Mouse (Mus musculus): ENCODE measurements at regions not wholly inside any gene's neighbourhood (a gene's known extent, or its start where the extent isn't known, plus 50 kb on each side); places are given as distances from the start of the nearest gene placed in this dataset.

DNA sequence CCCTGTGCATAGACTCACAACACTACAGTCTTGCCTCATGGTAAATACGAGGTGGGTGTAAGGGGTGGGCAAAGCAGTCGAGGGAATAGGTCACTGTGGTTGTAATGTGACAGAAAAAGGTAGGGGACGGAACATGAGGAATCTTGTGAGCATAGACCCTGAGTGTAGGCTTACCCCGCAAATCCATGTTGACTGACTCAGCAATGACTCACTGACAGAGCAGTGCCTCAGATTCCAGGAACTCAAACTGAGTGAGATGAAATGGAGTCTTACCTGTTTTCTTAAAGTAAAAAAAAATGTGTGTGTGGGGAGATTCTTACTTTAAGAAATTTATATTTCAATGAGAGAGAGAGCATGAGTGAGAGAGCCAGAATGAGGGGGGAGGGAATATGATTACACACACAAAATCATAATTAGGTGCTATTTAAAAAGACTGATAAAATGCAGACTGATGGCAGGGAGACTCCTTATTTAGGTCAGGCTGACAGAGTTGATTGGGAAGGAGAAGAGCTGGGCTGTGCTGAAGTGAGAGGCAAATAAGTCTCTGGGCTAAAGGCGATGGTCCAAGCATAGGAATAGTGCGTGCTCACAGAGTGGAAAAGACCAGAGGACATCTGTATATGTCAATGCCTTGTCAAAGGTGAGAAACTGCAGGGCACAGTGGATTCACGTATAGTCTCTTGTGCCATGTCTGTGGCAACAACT is 631.0 kb upstream of the Fam160b2 start:
- no peak for DNase-seq

- no peak for DNase-seq
These were observed 630.3 kb upstream of the Fam160b2 start for GRCm38 (mm10) chr14:71229955-71230354.

DNA sequence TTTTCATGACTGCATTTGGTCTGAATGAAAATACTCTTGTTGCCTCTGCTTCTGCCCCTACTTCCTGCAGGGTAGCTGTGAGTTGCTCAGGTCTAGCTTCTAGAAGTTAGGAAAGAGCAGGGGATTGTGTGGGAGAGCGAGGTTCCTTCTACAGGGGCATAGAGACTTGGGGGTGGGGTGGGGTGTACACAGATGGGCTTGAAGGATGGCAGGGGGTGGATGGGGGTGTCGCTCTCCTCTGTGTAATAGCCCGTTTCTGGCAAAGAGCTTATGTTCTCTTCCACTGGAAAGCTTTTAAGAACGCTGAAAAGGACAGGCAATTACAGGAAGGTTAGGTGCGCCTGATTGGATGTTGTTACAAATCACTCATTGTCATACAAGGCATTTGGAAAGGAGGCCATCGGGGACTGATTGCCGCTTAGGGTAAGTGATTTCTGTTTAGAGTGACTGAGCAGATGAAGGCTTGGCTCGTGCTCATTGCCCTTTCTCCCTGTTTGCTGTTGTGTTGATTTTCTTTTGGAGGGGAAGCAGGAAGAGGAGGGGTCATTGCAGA is 629.3 kb upstream of the Fam160b2 start:
- DNase-seq = no peak

- DNase-seq = no peak
These were observed 617.4 kb upstream of the Fam160b2 start for GRCm38 (mm10) chr14:71217041-71217440.

GRCm38 (mm10) chr14:71211359-71211978 is 611.8 kb upstream of the Fam160b2 start:
- DNase-seq = no peak

GRCm38 (mm10) chr14:71203459-71203858 is 603.8 kb upstream of the Fam160b2 start:
- DNase-seq = no peak

DNA sequence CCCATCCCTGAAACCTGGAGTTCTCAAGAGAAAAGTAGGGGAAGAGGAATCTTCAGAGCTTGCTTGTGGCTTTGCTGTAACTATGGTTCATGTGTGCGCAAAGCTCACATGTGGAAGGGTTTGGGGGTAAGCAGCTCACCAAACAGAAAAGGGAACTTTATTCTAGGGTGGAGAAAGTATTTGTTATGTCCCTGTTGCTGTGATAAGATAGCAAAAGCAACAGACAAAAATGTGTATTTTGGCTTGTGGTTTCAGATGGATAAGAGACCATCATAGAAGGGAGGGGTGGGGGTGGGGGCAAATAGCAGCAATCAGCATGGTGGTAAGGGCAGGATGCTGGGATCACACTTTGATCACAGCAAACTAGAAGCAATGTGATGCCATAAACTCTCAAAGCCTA is 601.3 kb upstream of the Fam160b2 start:
- DNase-seq = no peak

- no peak for DNase-seq
These were observed 599.7 kb upstream of the Fam160b2 start for GRCm38 (mm10) chr14:71199178-71199879.

DNA sequence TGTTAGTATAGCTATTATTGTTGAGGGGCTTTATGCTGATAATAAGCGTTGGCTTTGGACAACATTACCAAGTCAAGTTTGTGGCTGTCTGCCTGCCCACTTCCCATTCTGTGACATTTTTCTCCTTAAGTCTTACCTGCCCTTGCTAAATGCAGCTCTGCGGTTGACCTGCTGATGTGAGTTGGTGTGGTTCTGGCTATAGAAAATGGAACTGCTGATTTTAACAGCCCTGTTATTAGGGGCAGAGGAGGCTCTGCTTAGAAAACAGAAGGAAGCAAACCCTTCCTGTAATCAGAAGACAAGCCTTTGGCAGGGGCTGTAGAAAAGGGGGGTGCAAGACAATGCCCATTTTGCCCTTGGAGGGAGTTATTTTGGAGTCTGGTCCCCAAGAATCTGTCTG is 594.6 kb upstream of the Fam160b2 start:
- DNase-seq = no peak

DNA sequence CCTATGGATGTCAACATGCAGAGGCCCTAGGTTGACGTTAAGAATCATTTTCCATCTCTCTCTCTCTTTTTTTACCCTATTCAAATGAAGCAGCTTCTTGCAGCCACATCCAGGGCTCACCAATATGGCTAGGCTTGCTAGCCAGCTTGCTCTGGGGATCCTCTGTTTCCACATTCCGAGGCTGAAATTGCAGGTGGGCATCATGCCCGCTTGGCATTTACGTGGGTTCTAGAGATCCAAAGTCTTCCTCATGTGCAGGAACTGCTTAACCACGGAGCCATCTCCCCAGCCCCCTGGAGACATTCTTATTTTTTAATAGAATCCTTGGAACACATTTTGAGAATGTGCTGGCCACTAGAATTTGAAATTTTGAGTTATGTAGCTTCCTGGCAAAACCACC is 592.9 kb upstream of the Fam160b2 start:
- no peak for DNase-seq

DNA sequence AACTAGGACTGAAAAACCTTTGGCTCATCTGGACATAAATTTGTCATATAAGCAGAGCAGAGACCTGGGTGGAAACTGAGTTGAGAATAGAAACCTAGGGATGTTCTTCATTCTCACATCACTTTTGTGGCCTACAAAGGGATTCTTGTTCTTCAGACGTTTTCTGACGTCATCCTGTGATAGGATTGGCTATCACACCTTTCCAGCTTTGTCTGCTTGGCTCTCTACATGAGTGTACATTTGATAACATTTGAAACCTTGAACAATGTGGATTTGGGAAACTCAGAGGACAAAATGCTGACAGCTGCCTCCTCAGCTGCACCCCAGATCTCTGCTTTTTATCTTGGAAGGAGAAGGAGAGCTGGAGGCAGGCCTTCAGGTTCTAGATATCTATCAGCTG is 589.7 kb upstream of the Fam160b2 start:
- no peak for DNase-seq

DNA sequence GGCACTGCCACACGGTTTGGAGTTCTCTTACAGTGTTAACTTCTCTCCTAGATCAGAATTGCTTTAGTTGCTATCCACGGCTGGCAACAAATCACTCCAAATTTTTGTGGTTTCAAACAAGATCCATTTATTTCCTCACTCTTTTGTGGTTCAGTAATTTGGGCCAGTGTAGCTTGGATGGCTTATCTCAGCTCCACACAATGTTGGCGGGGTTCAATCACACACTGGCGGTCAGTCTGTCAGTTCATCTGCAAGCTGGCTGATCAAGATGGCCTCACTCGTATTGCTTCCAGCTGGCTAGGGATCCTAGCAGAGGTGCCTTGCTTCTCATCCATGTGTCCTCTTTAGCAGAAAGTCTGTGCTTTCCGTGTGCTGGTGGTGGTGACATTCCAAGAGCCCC is 577.7 kb upstream of the Fam160b2 start:
- DNase-seq = no peak

GRCm38 (mm10) chr14:71174175-71174574 is 574.5 kb upstream of the Fam160b2 start:
- DNase-seq = no peak

- no peak for DNase-seq
These were observed 559.9 kb upstream of the Fam160b2 start for GRCm38 (mm10) chr14:71159556-71159955.

- no peak for DNase-seq
These were observed 542.8 kb upstream of the Fam160b2 start for GRCm38 (mm10) chr14:71142465-71142864.

DNA sequence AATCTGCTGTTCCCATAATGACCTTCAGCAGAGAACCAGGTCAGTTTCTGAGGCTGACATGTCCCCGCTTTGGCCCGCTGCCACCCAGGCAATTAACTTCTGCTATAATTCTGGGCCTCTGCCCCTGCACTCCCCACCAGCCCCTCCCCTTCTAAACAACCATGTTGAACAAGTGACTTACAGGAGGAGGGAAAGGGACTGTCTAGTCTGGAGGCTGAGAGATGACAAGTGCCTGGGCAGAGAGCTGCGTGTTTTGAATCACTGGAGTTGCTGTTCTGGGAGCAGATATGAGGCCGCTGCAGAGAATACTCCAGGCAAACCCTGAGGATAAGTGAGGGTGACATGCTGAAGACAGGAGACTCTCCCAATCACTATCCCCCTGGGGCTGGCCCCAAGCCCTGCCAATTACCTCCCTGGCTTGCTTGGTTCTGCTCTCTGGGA is 530.2 kb upstream of the Fam160b2 start:
- peak in 1 of 2 experiments; percentile 7 for DNase-seq

GRCm38 (mm10) chr14:71128495-71128894 is 528.9 kb upstream of the Fam160b2 start:
- no peak for DNase-seq

- DNase-seq = no peak
These were observed 519.0 kb upstream of the Fam160b2 start for GRCm38 (mm10) chr14:71118681-71119080.

GRCm38 (mm10) chr14:71115798-71116432 is 516.3 kb upstream of the Fam160b2 start:
- no peak for DNase-seq

DNA sequence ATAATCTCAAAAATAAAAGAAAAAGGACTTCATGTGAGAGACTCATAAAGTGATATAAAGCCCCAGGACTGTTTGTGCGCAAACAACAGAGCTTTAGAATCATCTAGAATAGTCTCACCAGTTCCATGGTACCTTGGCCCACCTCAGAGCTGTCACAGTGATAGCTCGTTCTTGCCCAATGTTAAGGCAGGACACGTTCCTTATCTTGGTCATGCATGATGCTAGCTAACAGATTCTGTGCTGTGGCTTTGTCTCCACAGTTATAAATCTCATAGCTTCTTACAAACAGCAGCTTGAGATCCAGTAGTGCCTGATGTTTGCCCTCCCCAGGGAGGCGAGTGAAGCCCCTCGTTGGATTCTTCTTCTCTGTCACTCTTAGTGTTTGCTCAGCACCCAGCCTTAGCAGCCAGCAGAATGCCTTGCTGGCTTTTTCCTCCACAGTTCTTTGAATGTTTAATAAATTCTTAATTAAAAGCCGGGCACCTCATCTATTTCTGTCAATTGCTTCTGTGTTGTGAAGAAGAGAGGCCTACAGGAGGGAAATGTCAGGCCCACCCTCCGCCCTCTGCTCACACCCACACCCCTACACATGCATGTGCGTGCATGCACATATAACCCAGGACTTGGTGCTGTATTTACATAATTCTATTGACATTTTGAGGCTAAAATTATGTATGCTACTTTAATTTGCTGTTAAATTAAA is 515.6 kb upstream of the Fam160b2 start:
- no peak for DNase-seq

DNA sequence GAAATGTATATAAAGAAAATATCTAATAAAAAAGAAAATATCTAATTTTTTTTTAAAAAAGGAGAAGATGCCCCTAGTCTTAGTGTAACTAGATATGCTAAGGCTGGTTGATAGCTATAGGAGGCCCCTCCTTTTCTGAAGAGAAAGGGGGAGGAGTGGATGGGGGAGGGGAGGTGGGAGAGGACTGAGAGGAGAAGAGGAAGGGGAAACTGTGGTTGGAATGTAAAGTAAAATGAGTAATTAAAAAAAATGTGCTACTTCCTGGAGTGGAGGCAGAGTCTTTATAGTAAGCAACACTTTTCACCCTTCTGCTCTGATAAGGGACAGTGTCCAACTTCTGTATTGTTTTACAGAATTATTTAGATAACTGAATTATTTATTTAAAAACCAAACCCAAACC is 513.6 kb upstream of the Fam160b2 start:
- DNase-seq = no peak

DNA sequence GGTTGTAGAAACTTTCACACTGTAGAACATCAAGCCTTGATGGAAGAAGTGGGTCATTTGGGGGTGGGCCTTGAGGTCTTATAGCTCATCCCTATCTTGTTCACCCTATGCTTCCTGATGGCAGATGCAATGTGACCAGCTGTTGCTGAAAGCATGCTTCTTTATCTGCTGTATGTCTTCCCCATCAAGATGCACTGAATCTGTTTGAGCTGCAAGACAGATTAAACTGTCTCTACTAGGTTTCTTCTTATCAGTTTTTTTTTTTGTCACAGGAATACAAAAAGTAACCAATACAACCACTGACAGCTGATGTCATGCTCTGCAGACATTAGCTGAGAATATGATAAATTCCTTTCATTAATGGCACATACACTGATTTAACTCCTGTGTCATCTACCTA is 505.0 kb upstream of the Fam160b2 start:
- no peak for DNase-seq

DNA sequence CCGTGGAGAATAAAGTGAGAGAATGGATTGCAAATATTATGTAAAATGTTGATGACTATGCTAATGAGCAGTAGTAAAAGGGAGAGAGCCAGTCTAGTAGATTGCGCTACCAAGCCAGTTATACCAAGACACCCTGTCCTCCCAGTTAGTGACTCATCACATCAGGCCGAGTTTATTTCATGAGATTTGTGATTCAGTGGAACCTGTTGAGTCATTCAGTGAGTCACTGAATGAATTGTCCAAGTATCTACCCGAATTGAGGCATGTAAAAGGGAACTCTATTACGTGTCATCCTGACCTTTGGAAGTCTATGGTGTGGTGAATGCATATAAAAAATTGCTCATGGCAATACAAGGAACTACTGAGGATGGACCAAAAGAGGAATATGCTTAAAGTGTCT is 504.3 kb upstream of the Fam160b2 start:
- DNase-seq = no peak
